Mouse (Mus musculus): ENCODE results near the gene Krt2. TPM values are rescaled to one million over a fixed set of nuclear protein-coding genes. Genes with fewer than 3 reads are reported as not detected.

The Krt2 gene
- not detected in 2 replicates for polyA plus RNA-seq (2015; fragmentation: Nextera tagmentation; extraction: Ambion mirVana)

- Histone ChIP-seq H3K27ac (no peak within 1 kb of the TSS), H3K36me3 (no peaks in the 10 kb centered on the region), H3K27me3 (0 out of 2 replicates have a peak, but pooled peaks cover 11% of the 10 kb centered on the region), H3K9me3 (replicated peaks) (no peaks in the 10 kb centered on the region), H3K4me3 (replicated peaks) (no peak within 1 kb of the TSS), H3K4me1 (replicated peaks) (no peaks in the 10 kb centered on the region), H3K9ac (no peak within 1 kb of the TSS), H3K4me2 (no peak within 1 kb of the TSS)
- DNase-seq: no peak
- no peak for ATAC-seq (ENCODE audit: low read depth)
- WGBS (ENCODE audit: insufficient replicate concordance): 55% methylated on average over 16 of the region's 16 CpGs
Measured at GRCm38 (mm10) chr15:101817875-101818274, at the start of gene Krt2. Krt2 (minus strand) TSS chr15:101818169.

GRCm38 (mm10) chr15:101866754-101867153 is 48.8 kb upstream of the Krt2 start:
- Histone ChIP-seq H3K4me1 (replicated peaks) (no peaks in the 10 kb centered on the region), H3K4me2 (no peak overlapping the region), H3K9me3 (replicated peaks) (no peaks in the 10 kb centered on the region), H3K36me3 (no peaks in the 10 kb centered on the region), H3K27ac (no peak overlapping the region), H3K9ac (no peak overlapping the region), H3K27me3 (peaks cover 12% of the 10 kb centered on the region), H3K4me3 (replicated peaks) (no peak overlapping the region)
- ATAC-seq (ENCODE audit: low read depth) (no peak), DNase-seq (no peak)
- 48% methylated on average over 7 of the region's 7 CpGs for WGBS (ENCODE audit: insufficient replicate concordance)

GRCm38 (mm10) chr15:101860421-101861130 is 42.6 kb upstream of the Krt2 start:
- DNase-seq (no peak), ATAC-seq (ENCODE audit: low read depth) (no peak)
- H3K36me3 ChIP-seq: no peaks in the 10 kb centered on the region
- H3K4me2 ChIP-seq: no peak overlapping the region
- H3K9ac ChIP-seq: no peak overlapping the region
- WGBS (ENCODE audit: insufficient replicate concordance): 40% methylated on average over 13 of the region's 13 CpGs
- H3K9me3 ChIP-seq (replicated peaks): no peaks in the 10 kb centered on the region
- no peaks in the 10 kb centered on the region for H3K4me1 ChIP-seq (replicated peaks)
- H3K27ac ChIP-seq: no peak overlapping the region
- H3K4me3 ChIP-seq (replicated peaks): no peak overlapping the region
- H3K27me3 ChIP-seq: peaks cover 67% of the 10 kb centered on the region

GRCm38 (mm10) chr15:101859735-101860170 is 41.8 kb upstream of the Krt2 start:
- H3K27me3 ChIP-seq: peaks cover 73% of the 10 kb centered on the region
- no peaks in the 10 kb centered on the region for H3K36me3 ChIP-seq
- H3K27ac ChIP-seq: no peak overlapping the region
- H3K4me3 ChIP-seq (replicated peaks): peak overlapping the region; percentile 36
- ATAC-seq (ENCODE audit: low read depth) (no peak), DNase-seq (no peak)
- WGBS (ENCODE audit: insufficient replicate concordance): under 1% methylated on average over 33 of the region's 33 CpGs
- H3K9ac ChIP-seq: no peak overlapping the region; the same call in 1 of the 2 replicates
- H3K4me1 ChIP-seq (replicated peaks): no peaks in the 10 kb centered on the region
- no peaks in the 10 kb centered on the region for H3K9me3 ChIP-seq (replicated peaks)
- H3K4me2 ChIP-seq: peak overlapping the region; percentile 58

- Histone ChIP-seq H3K4me2 (0 out of 2 replicates have a peak overlapping the region, but pooled peaks have one; percentile 58), H3K4me3 (replicated peaks) (no peak overlapping the region), H3K4me1 (replicated peaks) (no peaks in the 10 kb centered on the region), H3K27ac (no peak overlapping the region), H3K27me3 (peaks cover 80% of the 10 kb centered on the region), H3K36me3 (no peaks in the 10 kb centered on the region), H3K9me3 (replicated peaks) (no peaks in the 10 kb centered on the region), H3K9ac (no peak overlapping the region)
- ATAC-seq (ENCODE audit: low read depth) (no peak), DNase-seq (no peak)
- WGBS (ENCODE audit: insufficient replicate concordance): 9% methylated on average over 11 of the region's 11 CpGs
Measured at GRCm38 (mm10) chr15:101858673-101859425, 40.9 kb upstream of the Krt2 start.

GRCm38 (mm10) chr15:101856696-101857095 is 38.7 kb upstream of the Krt2 start:
- 41% methylated on average over 5 of the region's 5 CpGs for WGBS (ENCODE audit: insufficient replicate concordance)

GRCm38 (mm10) chr15:101855732-101856131 is 37.8 kb upstream of the Krt2 start:
- Histone ChIP-seq H3K36me3 (no peaks in the 10 kb centered on the region), H3K9ac (no peak overlapping the region), H3K4me2 (no peak overlapping the region), H3K4me1 (replicated peaks) (no peaks in the 10 kb centered on the region), H3K9me3 (replicated peaks) (no peaks in the 10 kb centered on the region), H3K27me3 (peaks cover 84% of the 10 kb centered on the region), H3K4me3 (replicated peaks) (no peak overlapping the region), H3K27ac (no peak overlapping the region)
- 54% methylated on average over 3 of the region's 3 CpGs for WGBS (ENCODE audit: insufficient replicate concordance)
- DNase-seq (no peak), ATAC-seq (ENCODE audit: low read depth) (no peak)

More at GRCm38 (mm10) chr15:101856696-101857095, 38.7 kb upstream of the Krt2 start:
- Histone ChIP-seq H3K9me3 (replicated peaks) (no peaks in the 10 kb centered on the region), H3K9ac (no peak overlapping the region), H3K4me2 (no peak overlapping the region), H3K36me3 (no peaks in the 10 kb centered on the region), H3K27ac (no peak overlapping the region), H3K27me3 (peaks cover 85% of the 10 kb centered on the region), H3K4me1 (replicated peaks) (no peaks in the 10 kb centered on the region), H3K4me3 (replicated peaks) (no peak overlapping the region)
- DNase-seq (no peak), ATAC-seq (ENCODE audit: low read depth) (no peak)

- Histone ChIP-seq H3K36me3 (no peaks in the 10 kb centered on the region), H3K4me2 (no peak overlapping the region), H3K4me3 (replicated peaks) (no peak overlapping the region), H3K27me3 (peaks cover 70% of the 10 kb centered on the region), H3K9ac (no peak overlapping the region), H3K27ac (no peak overlapping the region), H3K4me1 (replicated peaks) (no peaks in the 10 kb centered on the region), H3K9me3 (replicated peaks) (no peaks in the 10 kb centered on the region)
- DNase-seq: no peak
- WGBS (ENCODE audit: insufficient replicate concordance): 18% methylated on average over 5 of the region's 5 CpGs
- no peak for ATAC-seq (ENCODE audit: low read depth)
Measured at GRCm38 (mm10) chr15:101854294-101854693, 36.3 kb upstream of the Krt2 start.

- H3K4me2 ChIP-seq: no peak overlapping the region
- no peaks in the 10 kb centered on the region for H3K4me1 ChIP-seq (replicated peaks)
- peaks cover 62% of the 10 kb centered on the region for H3K27me3 ChIP-seq
- H3K9ac ChIP-seq: no peak overlapping the region
- DNase-seq: no peak
- no peak for ATAC-seq (ENCODE audit: low read depth)
- no peaks in the 10 kb centered on the region for H3K9me3 ChIP-seq (replicated peaks)
- no peak overlapping the region for H3K27ac ChIP-seq
- no peaks in the 10 kb centered on the region for H3K36me3 ChIP-seq
- 19% methylated on average over 5 of the region's 5 CpGs for WGBS (ENCODE audit: insufficient replicate concordance)
- no peak overlapping the region for H3K4me3 ChIP-seq (replicated peaks)
Measured at GRCm38 (mm10) chr15:101852571-101852970, 34.6 kb upstream of the Krt2 start.

- H3K36me3 ChIP-seq: no peaks in the 10 kb centered on the region
- H3K27ac ChIP-seq: no peak within 1 kb of the TSS
- H3K9me3 ChIP-seq (replicated peaks): no peaks in the 10 kb centered on the region
- WGBS (ENCODE audit: insufficient replicate concordance): 54% methylated on average over 6 of the region's 6 CpGs
- H3K27me3 ChIP-seq: peaks cover 65% of the 10 kb centered on the region
- H3K4me2 ChIP-seq: no peak within 1 kb of the TSS
- DNase-seq (no peak), ATAC-seq (ENCODE audit: low read depth) (no peak)
- no peak within 1 kb of the TSS for H3K4me3 ChIP-seq (replicated peaks)
- H3K4me1 ChIP-seq (replicated peaks): no peaks in the 10 kb centered on the region
- H3K9ac ChIP-seq: no peak within 1 kb of the TSS
Measured at GRCm38 (mm10) chr15:101850694-101851093, 32.7 kb upstream of the Krt2 start, which contains the start of gene Krt1. Krt1 (minus strand) TSS chr15:101850794.

GRCm38 (mm10) chr15:101845971-101846403 is 28.0 kb upstream of the Krt2 start:
- H3K4me2 ChIP-seq: peak overlapping the region; percentile 59
- H3K4me3 ChIP-seq (replicated peaks): peak overlapping the region; percentile 38
- no peak for DNase-seq
- under 1% methylated on average over 37 of the region's 37 CpGs for WGBS (ENCODE audit: insufficient replicate concordance)
- H3K27ac ChIP-seq: no peak overlapping the region
- H3K9ac ChIP-seq: no peak overlapping the region
- no peak for ATAC-seq (ENCODE audit: low read depth)
- no peaks in the 10 kb centered on the region for H3K9me3 ChIP-seq (replicated peaks)
- H3K27me3 ChIP-seq: peaks cover 59% of the 10 kb centered on the region
- no peaks in the 10 kb centered on the region for H3K4me1 ChIP-seq (replicated peaks)
- H3K36me3 ChIP-seq: no peaks in the 10 kb centered on the region

Measured in liver, embryonic 13.5 days (tissue).